Mouse (Mus musculus) heart, embryonic 10.5 days (tissue): ENCODE results near the gene Hnrnpul2. TPM values are rescaled to one million over a fixed set of nuclear protein-coding genes. Genes with fewer than 3 reads are reported as not detected.

Experiments
- DNase-seq: peaks from one replicate; pipeline ENCODE4 v3.0.0-alpha.2; 2017; ENCODE audit warnings: low spot score
- H3K27ac ChIP-seq: fragments of 300-500 bp; sonication (generic); 2 replicates; pipeline ENCODE4 v1.5.1; 2016; ENCODE audit warnings: mild to moderate bottlenecking
- H3K27me3 ChIP-seq: fragments of 300-500 bp; sonication (generic); 2 replicates; pipeline ENCODE4 v1.6.1; 2016; ENCODE audit warnings: mild to moderate bottlenecking; ENCODE audit not compliant: poor library complexity, insufficient read depth, severe bottlenecking
- H3K36me3 ChIP-seq: fragments of 300-500 bp; sonication (generic); 2 replicates; pipeline ENCODE4 v1.6.1; 2016; ENCODE audit warnings: mild to moderate bottlenecking, moderate library complexity
- H3K4me1 ChIP-seq: fragments of 300-500 bp; sonication (generic); 2 replicates; pipeline ENCODE4 v1.6.1; 2016; ENCODE audit warnings: mild to moderate bottlenecking
- H3K4me3 ChIP-seq: fragments of 300-500 bp; sonication (generic); 2 replicates; pipeline ENCODE4 v1.5.1; 2016; ENCODE audit warnings: mild to moderate bottlenecking, moderate library complexity
- H3K9me3 ChIP-seq: fragments of 300-500 bp; sonication (generic); 2 replicates; pipeline ENCODE4 v1.6.1; 2016; ENCODE audit warnings: mild to moderate bottlenecking, moderate library complexity
- WGBS: fragments of 180-500 bp; shearing (Covaris S2); methylation state at CpG from one replicate; pipeline ENCODE4 v1.1.7; 2016; 5-methylcytosine and 5-hydroxymethylcytosine counted together
- polyA plus RNA-seq: library from polyadenylated mRNA; unstranded; fragments of >200 nt; fragmentation: Nextera tagmentation; extraction: Ambion mirVana; gene quantifications from 2 replicates; pipeline ENCODE4 v1.2.1, GENCODE M21; 2016

The Hnrnpul2 gene
- 2.8 and 4.6 TPM in 2 replicates for polyA plus RNA-seq

DNA sequence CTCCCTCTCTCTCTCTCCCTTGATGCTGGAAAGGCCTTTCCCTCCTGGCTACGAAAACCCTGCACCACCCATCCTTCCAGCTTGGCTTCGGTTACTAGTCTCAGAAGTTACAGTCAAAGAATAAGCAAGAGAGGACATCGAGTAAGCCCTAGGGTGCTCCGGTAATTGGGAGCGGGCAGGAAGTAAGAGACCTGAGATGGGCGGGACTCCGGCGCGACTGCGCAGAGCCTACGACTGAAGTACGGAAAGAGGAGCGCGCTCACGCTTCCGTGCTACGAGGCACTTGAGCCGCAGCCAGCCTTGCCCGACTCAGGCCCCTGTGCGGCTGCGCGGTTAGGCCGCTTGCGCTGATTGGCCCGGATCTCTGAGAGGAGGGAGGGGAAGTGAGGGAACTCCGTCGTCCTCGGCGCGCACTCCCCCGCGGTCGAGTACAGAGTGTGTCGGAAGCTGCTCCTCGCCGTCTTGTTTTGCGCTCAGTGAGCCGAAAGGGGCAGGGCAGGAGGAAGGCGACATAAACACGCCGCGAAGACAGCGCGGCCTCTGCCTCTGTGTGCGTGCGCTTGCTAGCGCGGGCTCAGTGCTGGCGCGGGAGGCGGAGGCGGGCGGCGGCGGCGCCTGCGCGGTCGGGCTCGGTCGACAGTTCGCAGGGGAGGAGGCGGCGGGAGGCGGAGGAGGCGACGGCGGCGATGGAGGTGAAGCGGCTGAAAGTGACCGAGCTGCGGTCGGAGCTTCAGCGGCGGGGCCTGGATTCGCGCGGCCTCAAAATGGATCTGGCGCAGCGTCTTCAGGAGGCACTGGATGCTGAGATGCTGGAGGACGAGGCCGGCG lies at the start of gene Hnrnpul2:
Gene Hnrnpul2, plus strand, starts transcription at position 415 of the 828 bp plus-strand sequence.
- Histone ChIP-seq H3K27ac (peak within 1 kb of the TSS; percentile 95), H3K9me3 (no peaks in the 10 kb centered on the region), H3K4me1 (peaks cover 29% of the 10 kb centered on the region), H3K36me3 (peaks cover 47% of the 10 kb centered on the region), H3K4me3 (peak within 1 kb of the TSS; percentile 100), H3K27me3 (no peaks in the 10 kb centered on the region)
- peak; percentile 99 for DNase-seq
- under 1% methylated on average over 83 of the region's 83 CpGs for WGBS

DNA sequence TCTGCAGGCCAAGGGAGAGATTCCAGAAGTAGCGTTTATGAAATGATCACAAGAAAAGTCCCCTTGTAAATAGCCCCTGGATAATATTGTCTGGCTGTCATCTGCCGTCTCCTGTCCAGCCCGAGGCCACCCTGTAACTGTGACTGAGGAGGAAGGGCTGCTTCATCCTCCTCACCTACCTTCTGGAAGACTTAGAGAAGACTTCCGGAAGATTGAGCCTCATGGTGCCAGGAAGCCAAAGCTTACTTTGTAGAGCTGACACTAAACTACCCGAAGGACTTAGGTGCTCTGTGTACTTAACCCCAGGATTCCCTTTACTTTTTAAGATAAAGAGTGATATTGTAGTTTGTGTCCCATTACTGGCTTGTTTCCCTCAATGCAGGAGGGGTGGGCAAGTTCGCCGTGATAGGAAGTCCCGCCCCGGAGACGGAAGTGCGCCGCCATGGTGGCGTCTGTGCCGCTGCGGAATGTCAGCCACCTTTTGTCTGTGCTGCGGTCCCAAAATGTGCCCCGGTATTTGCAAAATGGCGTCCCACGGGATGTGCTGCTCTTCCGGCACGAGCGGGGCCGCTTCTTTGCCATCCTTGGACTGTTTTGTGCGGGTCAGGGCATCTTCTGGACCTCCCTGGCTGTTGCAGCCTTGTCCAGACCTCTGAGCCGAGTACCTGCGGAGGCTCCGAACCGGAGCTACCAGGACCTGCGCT lies 49.1 kb upstream of the Hnrnpul2 start, which contains the start of gene Tmem223:
Gene Tmem223, plus strand, starts transcription at position 430 of the 704 bp plus-strand sequence.
- 22% methylated on average over 29 of the region's 29 CpGs for WGBS
- H3K36me3 ChIP-seq: peaks cover 69% of the 10 kb centered on the region

DNA sequence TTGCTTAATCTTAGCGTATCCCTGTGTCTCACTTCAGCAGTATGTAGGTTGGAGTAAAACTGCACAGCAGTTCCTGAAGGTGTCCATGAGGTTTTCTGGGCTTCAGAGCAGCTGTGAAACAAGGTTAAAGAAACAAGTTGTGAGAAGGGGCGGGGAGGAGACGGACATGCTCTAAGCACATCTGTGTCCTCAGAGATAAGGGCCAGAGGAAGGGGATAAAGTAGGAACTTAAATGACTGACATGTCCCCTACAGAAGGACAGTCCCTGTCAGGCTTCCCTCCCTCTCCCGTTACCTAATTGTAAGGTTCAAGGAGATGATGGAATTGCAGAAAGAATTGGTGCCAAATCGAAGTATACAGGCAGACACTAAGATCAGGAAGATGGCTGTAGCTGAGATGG lies 46.8 kb upstream of the Hnrnpul2 start:
- no peak for DNase-seq
- Histone ChIP-seq H3K27me3 (no peaks in the 10 kb centered on the region), H3K27ac (peak overlapping the region; percentile 96), H3K36me3 (peaks cover 48% of the 10 kb centered on the region), H3K9me3 (no peaks in the 10 kb centered on the region), H3K4me3 (peak overlapping the region; percentile 88), H3K4me1 (peaks cover 35% of the 10 kb centered on the region)
- WGBS: 58% methylated on average over 5 of the region's 5 CpGs

More for the DNA sequence above, 49.1 kb upstream of the Hnrnpul2 start, which contains the start of gene Tmem223:
- DNase-seq: peak; percentile 93
- Histone ChIP-seq H3K4me1 (peaks cover 33% of the 10 kb centered on the region), H3K9me3 (0 out of 2 replicates have a peak, but pooled peaks cover under 1% of the 10 kb centered on the region), H3K27me3 (no peaks in the 10 kb centered on the region), H3K27ac (peak within 1 kb of the TSS; percentile 98), H3K4me3 (peak within 1 kb of the TSS; percentile 91)

DNA sequence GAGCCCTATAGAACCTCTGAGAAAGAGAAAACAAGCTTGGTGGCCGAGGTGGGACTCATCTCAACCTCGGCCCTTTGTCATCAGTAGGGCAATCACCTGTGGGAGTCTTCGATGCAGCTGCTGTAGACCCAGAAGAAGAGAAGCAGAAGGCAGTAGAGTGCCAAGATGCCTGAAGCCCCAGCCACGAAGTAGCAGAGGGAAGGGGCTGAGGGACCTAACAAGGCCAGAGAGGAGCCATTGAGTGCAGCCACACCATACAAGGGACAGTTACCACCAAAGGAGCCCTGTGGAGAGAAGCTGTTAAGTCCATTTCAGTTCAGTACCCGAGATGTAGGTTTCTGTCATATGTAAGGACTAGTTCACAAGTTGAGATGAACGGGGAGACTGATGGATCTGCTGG lies 46.4 kb upstream of the Hnrnpul2 start:
- Histone ChIP-seq H3K4me1 (peaks cover 35% of the 10 kb centered on the region), H3K27ac (peak overlapping the region; percentile 96), H3K9me3 (no peaks in the 10 kb centered on the region), H3K4me3 (peak overlapping the region; percentile 88), H3K27me3 (no peaks in the 10 kb centered on the region), H3K36me3 (peaks cover 48% of the 10 kb centered on the region)
- 57% methylated on average over 6 of the region's 6 CpGs for WGBS
- no peak for DNase-seq

DNA sequence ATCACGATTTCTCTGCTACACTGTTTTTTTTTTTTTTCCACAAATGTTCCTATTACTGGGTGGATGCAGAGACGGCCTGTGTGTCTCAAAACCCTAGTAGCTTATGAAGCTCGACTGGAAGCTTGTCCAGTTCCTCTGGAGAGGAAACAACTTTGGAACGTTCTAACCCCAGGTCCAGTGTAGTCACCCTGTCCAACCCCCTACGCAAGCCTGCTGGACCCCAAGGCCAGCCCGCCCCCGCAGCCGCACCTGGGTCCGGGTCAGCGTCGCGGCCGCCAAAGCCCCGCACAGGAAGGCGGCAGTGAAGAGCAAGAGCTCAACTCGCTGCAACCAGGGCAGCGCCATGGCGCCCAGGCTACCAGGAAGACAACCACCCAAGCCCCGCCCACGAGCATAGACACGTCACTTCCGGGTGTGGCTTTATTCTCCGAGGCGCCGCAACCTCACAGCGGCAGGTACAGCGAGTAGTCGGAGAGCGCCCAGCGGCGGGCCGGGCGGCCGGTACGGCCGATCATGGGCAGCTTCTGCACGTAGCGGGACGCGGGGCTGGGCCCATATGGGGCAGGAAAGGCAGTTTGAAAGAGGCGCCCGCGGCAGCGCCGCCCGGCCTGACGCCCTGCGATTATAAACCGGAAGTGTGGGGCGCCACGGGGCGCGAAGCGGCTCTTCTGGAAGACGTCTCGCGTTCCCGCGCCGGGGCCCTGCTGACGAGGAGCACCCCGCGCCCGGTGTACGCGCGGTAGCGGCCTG lies 45.5 kb upstream of the Hnrnpul2 start, which contains the start of gene Tmem179b:
Gene Tmem179b, minus strand, starts transcription at position 382 of the 750 bp plus-strand sequence.
- Histone ChIP-seq H3K9me3 (no peaks in the 10 kb centered on the region), H3K27me3 (no peaks in the 10 kb centered on the region), H3K36me3 (peaks cover 45% of the 10 kb centered on the region), H3K4me3 (peak within 1 kb of the TSS; percentile 88), H3K27ac (peak within 1 kb of the TSS; percentile 96), H3K4me1 (peaks cover 35% of the 10 kb centered on the region)
- peak; percentile 98 for DNase-seq
- under 1% methylated on average over 68 of the region's 68 CpGs for WGBS

DNA sequence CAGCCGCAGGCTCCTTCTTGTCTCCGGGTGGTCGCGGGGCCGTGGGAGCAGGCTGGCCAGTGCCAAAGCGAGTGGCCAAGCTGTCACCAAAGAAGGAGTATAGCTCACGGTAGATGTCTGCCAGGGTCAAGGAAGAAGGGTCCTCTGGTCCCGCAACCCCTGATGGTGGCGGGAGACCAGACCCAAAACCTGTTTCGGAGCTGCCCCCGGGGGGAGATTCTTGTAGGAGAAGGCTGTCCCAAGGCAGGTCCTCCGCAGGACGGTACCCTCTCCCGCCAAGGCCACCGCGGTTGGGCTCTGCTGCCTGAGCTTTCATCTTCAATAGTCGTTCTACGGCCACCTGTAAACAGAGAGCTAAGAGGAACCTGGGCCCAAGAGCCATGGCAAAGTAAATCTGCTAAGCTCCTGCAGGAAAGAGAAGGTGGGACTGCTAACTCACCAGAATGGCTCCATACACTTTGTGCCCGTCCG lies 44.8 kb upstream of the Hnrnpul2 start:
- no peaks in the 10 kb centered on the region for H3K9me3 ChIP-seq
- H3K36me3 ChIP-seq: peaks cover 44% of the 10 kb centered on the region
- H3K4me3 ChIP-seq: peak overlapping the region; percentile 88
- WGBS: 5% methylated on average over 20 of the region's 20 CpGs
- no peaks in the 10 kb centered on the region for H3K27me3 ChIP-seq
- peaks cover 35% of the 10 kb centered on the region for H3K4me1 ChIP-seq
- DNase-seq: no peak
- H3K27ac ChIP-seq: peak overlapping the region; percentile 96

DNA sequence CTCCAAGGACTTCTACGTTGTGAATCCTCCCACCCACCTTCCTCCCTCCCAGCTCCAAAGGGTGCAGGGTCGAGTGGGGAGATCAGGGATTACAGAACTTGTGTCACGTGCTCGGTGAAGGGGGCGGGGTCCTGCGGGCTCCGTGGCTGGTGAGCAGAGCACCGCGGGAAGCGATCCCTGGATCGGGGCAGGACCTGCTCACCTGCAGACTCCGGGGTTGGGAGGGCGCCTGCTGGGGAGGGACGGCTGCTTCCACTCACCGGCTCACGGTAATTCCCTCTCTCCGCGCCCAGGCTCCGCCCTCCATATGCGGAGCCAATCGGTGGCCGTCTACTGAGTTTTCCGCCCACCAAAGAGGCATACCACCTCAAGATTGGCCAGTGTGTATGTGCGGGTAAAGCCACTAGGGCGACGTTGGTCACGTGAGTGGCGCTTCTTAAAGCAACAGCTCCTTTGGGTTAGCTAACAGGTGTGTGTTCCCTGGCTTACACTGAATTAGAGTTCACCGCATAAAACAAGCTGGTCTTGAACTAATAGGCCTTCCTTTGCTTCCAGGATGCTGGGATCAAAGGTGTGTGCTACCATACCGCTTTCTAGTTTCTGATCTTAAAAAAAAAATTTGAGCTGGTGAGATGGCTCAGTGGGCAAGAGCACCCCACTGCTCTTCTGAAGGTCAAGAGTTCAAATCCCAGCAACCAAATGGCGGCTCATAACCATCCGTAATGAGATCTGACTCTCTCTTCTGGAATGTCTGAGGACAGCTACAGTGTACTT lies 33.6 kb upstream of the Hnrnpul2 start, which contains the start of gene Taf6l:
Gene Taf6l, minus strand, starts transcription at position 410 of the 774 bp plus-strand sequence.
- peaks cover 11% of the 10 kb centered on the region; the same call in 1 of the 2 replicates for H3K4me1 ChIP-seq
- H3K27me3 ChIP-seq: no peaks in the 10 kb centered on the region
- 1% methylated on average over 32 of the region's 32 CpGs for WGBS
- H3K27ac ChIP-seq: peak within 1 kb of the TSS; percentile 92
- peak; percentile 98 for DNase-seq
- peaks cover 35% of the 10 kb centered on the region for H3K36me3 ChIP-seq
- H3K9me3 ChIP-seq: no peaks in the 10 kb centered on the region
- peak within 1 kb of the TSS; percentile 83 for H3K4me3 ChIP-seq

DNA sequence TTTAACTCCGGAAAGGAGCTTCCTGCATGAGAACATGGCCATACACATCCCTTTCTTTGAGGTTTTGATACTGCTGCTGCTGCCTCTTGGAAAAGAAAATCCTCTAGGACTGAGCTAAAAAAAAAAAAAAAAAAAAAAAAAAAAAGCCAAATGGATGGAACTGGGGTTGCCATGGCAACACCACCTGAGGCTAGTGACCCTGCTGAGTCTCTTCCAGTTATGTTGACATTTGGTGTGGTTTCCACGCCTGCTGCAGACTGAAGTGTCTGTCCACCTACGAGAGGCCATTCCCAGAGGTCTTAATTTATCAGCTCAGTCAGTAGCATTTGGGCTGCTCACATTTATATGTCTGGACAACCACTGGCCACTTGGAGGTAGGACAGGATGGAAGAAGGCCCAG lies 31.3 kb upstream of the Hnrnpul2 start:
- Histone ChIP-seq H3K27ac (no peak overlapping the region), H3K4me1 (peaks cover 11% of the 10 kb centered on the region; the same call in 1 of the 2 replicates), H3K4me3 (no peak overlapping the region), H3K36me3 (peaks cover 26% of the 10 kb centered on the region), H3K27me3 (no peaks in the 10 kb centered on the region), H3K9me3 (no peaks in the 10 kb centered on the region)
- DNase-seq: no peak
- 27% methylated on average over 3 of the region's 3 CpGs for WGBS

DNA sequence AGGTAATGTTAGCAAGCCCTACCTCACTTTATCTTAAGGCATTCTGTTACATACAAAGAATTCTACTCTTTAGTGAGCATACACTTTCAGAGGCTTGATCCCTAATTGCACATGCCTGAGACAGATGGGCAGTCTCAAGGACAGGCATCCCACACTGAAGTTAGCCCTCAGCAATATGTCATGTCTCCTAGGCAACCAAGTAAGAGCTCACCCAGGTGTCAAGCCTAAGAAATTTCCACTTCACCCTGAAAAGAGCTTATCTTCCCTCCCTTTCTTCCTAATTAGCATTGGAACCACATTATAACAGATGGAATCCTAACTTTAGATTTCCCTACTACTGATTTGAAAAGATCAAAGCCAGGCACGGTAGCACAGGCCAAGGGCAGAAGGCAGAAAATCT lies 30.6 kb upstream of the Hnrnpul2 start:
- H3K27ac ChIP-seq: no peak overlapping the region
- H3K27me3 ChIP-seq: no peaks in the 10 kb centered on the region
- WGBS: 67% methylated on average over 1 of the region's 1 CpGs

DNA sequence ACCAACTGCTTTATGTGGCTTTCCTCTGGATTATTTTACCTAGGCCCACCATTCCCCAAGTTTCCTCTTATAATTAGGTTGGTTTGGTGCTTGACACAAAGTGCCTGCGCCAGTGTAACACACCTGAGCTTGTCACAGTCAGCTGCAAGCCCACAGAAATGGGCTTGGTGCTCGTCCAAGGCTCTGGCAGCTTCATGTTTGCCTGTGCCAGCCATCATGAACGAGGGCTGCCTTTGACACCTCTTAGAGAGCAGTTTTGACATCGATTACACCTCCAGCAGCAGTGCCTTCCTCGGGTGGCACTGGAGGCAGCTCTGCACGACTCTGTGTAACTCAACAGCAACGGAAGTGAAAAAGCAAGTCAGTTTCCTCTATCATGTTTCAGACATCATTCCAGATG lies 29.6 kb upstream of the Hnrnpul2 start:
- no peak overlapping the region for H3K4me3 ChIP-seq
- DNase-seq: no peak
- H3K27ac ChIP-seq: no peak overlapping the region
- H3K36me3 ChIP-seq: peaks cover 34% of the 10 kb centered on the region
- 82% methylated on average over 7 of the region's 7 CpGs for WGBS
- no peaks in the 10 kb centered on the region for H3K9me3 ChIP-seq
- H3K4me1 ChIP-seq: peaks cover 9% of the 10 kb centered on the region; the same call in 1 of the 2 replicates
- no peaks in the 10 kb centered on the region for H3K27me3 ChIP-seq

More for the DNA sequence above, 30.6 kb upstream of the Hnrnpul2 start:
- Histone ChIP-seq H3K9me3 (no peaks in the 10 kb centered on the region), H3K4me1 (peaks cover 11% of the 10 kb centered on the region; the same call in 1 of the 2 replicates), H3K4me3 (no peak overlapping the region), H3K36me3 (peaks cover 27% of the 10 kb centered on the region)
- no peak for DNase-seq

DNA sequence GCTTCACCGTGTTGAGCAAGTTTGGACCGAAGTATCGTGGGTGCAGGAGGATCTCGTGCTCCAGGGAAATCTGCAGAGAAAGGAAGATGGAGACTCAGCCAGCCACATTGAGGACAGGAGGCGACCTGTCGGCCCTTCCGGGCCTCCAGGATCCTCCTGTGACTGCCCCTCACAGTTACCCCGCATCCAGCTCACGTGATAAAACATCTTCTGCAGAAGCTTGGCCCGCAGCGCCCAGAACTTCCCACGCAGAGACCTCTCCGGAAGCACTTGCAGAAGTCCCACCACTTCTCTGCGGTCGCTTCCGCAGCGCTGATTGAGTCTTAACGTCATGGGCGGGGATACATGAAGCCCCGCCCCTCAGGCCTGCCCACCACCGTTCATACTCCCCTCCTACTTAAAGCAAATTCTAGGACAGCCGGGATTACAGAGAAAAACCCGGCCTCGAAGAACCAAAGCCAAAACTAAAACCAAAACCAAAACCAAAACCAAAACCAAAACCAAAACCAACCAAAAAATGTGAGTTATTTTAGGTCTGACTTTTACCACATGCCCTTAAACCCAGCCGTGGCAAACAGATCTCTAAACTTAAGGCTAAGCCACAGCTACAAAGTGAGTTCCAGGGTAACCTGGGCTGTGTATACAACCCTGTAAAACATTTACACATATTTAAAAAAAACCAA lies 21.4 kb upstream of the Hnrnpul2 start, which contains the start of gene Polr2g:
Gene Polr2g, minus strand, starts transcription at position 314 of the 683 bp plus-strand sequence.
- peak; percentile 95 for DNase-seq
- Histone ChIP-seq H3K9me3 (no peaks in the 10 kb centered on the region), H3K36me3 (peaks cover 28% of the 10 kb centered on the region), H3K27me3 (no peaks in the 10 kb centered on the region), H3K4me3 (peak within 1 kb of the TSS; percentile 71), H3K4me1 (peaks cover 19% of the 10 kb centered on the region), H3K27ac (peak within 1 kb of the TSS; percentile 86)
- 2% methylated on average over 25 of the region's 25 CpGs for WGBS
